Mouse (Mus musculus): ENCODE data around the gene Dpysl5.

Dpysl5 gene

GRCm38 (mm10) chr5:30824124-30824988 is 113.0 kb downstream of the Dpysl5 start:
- DNase-seq = no peak

DNA sequence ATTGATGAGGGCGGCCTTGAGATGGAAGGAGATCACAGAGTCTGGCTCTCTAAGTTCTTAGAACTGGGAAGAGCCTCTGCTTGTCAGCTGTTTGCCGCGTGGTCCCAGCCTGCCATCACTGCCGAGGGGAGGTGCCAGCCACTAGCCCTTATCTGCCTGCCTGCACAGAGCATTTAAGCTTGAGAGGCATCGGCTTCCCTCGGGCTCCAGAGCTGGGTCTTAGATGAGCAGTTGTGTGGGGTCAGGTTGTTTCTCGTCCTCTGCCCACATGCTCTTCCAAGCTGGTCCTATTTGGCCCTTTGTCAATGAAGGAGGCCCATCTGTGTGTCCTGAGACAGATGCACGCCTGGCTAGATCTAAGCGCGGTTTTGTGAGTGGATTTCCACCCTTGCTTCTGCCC is 113.8 kb downstream of the Dpysl5 start:
- no peak for DNase-seq

GRCm38 (mm10) chr5:30825821-30826220 is 114.5 kb downstream of the Dpysl5 start:
- no peak for DNase-seq

GRCm38 (mm10) chr5:30833416-30833815 is 122.1 kb downstream of the Dpysl5 start:
- no peak for DNase-seq

DNA sequence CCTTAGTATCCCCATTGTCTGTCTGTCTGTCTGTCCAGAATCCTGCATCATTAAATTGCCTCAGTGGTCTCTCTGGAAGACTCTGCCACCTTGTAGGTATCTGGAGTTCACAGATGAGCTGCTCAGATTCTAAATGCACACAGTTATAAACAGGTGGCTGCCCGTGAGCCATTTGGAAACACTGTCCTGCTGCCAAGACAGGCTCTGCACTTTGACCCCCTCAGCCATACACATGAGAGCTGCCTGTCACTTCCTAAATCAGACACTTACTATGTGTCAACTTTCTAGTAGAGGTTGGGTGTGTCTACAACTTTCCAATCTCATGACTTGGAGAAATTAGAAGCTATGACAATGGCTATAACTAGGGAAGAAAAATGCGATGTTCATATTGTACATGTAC is 128.4 kb downstream of the Dpysl5 start:
- no peak for DNase-seq

DNA sequence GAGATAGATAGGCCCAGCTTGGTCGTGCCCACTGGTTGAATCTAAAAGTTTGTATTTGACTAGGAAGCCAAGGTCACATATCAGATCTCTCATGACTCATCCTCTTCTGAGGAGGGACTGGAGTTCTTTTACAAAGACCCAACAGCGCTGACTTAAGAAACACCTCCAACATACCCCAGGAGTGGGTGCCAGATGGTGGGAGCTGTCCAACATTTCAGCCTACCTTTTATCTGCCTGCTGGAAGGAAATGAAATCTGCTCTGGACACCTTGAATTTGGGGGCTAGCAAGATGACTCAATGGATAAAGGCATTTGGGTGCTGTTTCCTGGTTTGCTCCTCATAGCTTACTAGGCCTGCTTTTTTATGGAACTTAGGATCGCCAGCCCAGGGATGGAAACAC is 130.5 kb downstream of the Dpysl5 start:
- no peak for DNase-seq
